Mouse (Mus musculus) G1E (cell line): ENCODE measurements around the gene Cdh13. TPM values are rescaled to one million over a fixed set of nuclear protein-coding genes. Genes with fewer than 3 reads are reported as not detected.

Source experiments
- ATAC-seq: 2 replicates; pipeline ENCODE4 v1.8.0; 2016; ENCODE audit warnings: mild to moderate bottlenecking; ENCODE audit not compliant: insufficient number of reproducible peaks, poor library complexity, low FRiP score, severe bottlenecking; ENCODE audit errors: extremely low read depth
- DNase-seq: peaks from one replicate; pipeline ENCODE4 v3.0.0; 2012; ENCODE audit warnings: low spot score
- H3K27me3 ChIP-seq: 2 replicates; pipeline ENCODE4 v1.6.1; 2012; ENCODE audit warnings: mild to moderate bottlenecking, low read length, inconsistent platforms; ENCODE audit not compliant: insufficient read depth
- H3K36me3 ChIP-seq: replicated peaks from 2 replicates; pipeline ENCODE3; 2012; ENCODE audit warnings: mild to moderate bottlenecking, inconsistent platforms
- H3K4me1 ChIP-seq: 2 replicates; pipeline ENCODE4 v1.6.1; 2012; ENCODE audit warnings: low read depth, low read length, inconsistent platforms, mixed read lengths; ENCODE audit not compliant: insufficient read depth
- H3K4me3 ChIP-seq: 2 replicates; pipeline ENCODE4 v1.5.1; 2012; ENCODE audit warnings: low read depth, mild to moderate bottlenecking, inconsistent platforms, low read length, moderate library complexity, mixed read lengths
- H3K9me3 ChIP-seq: replicated peaks from 2 replicates; pipeline ENCODE4 v1.6.1; 2012; ENCODE audit warnings: inconsistent platforms
- CTCF ChIP-seq: IDR thresholded peaks from 2 replicates; pipeline ENCODE4 v1.5.1; 2012; ENCODE audit warnings: low read depth, low read length, inconsistent platforms, mixed read lengths
- GATA1 ChIP-seq: IDR thresholded peaks from 2 replicates; pipeline ENCODE4 v1.6.1; 2012; ENCODE audit warnings: borderline replicate concordance, low read length, inconsistent platforms, mixed read lengths
- GATA2 ChIP-seq: IDR thresholded peaks from 2 replicates; pipeline ENCODE4 v1.6.1; 2012; ENCODE audit warnings: low read depth, low read length, inconsistent platforms, borderline replicate concordance
- POLR2AphosphoS5 ChIP-seq: IDR thresholded peaks from 2 replicates; pipeline ENCODE4 v1.6.1; 2012; ENCODE audit warnings: low read depth, low read length, inconsistent platforms; ENCODE audit not compliant: insufficient replicate concordance
- TAL1 ChIP-seq: conservative IDR thresholded peaks from 2 replicates; pipeline ENCODE4 v1.6.1; 2012; ENCODE audit warnings: low read depth, low read length, inconsistent platforms, mixed read lengths
- polyA plus RNA-seq: library from polyadenylated mRNA; stranded (reverse); fragments of >175 nt; gene quantifications from 2 replicates; pipeline ENCODE4 v1.2.3, GENCODE M21; 2012
- total RNA-seq, 2 experiments: library from RNA; stranded (forward) in 1 of 2; stranded (reverse) in 1 of 2; fragments of 200-1000 nt in 1 of 2; fragments of >200 nt in 1 of 2; fragmentation: Nextera tagmentation in 1 of 2; gene quantifications; 2 replicates each; pipeline ENCODE4 v1.2.3; 2014 to 2017

Cdh13 gene
- total and polyA plus RNA-seq, 3 experiments: 0.22 TPM; not detected in 2

- DNase-seq (no peak), ATAC-seq (no peak)
- H3K36me3 ChIP-seq: no peaks in the 10 kb centered on the region
- no peaks in the 10 kb centered on the region for H3K27me3 ChIP-seq
- no peak overlapping the region for H3K4me3 ChIP-seq
- no peak for TF ChIP-seq GATA1
- no peaks in the 10 kb centered on the region for H3K4me1 ChIP-seq
- H3K9me3 ChIP-seq: peaks cover 84% of the 10 kb centered on the region
Measured at GRCm38 (mm10) chr8:118850381-118850780, 566.8 kb downstream of the Cdh13 start.

DNA sequence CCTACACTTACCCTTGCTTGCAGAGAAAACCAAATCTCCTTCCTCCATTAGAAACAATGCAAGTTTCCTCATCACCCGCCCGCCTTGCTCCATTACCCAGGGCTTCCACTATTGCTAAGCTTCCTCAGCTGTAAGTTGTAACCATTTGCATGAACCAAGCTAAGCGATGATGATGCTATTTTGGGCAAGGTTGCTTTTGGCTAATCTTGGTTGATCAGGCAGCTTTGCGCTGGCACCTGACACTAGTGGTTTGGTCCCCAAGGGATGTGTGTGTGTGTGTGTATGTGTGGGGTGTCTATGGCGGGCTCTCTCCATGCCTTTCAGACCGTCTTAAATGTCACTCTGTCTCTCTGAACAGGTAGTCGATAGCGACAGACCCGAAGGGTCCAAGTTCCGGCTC lies 567.8 kb downstream of the Cdh13 start:
- no peak for DNase-seq
- TF ChIP-seq TAL1 (no peak), POLR2AphosphoS5 (no peak), GATA2 (no peak), CTCF (no peak), GATA1 (no peak)
- Histone ChIP-seq H3K4me3 (no peak overlapping the region), H3K9me3 (peaks cover 82% of the 10 kb centered on the region), H3K4me1 (no peaks in the 10 kb centered on the region), H3K27me3 (no peaks in the 10 kb centered on the region), H3K36me3 (no peaks in the 10 kb centered on the region)
- no peak for ATAC-seq

DNA sequence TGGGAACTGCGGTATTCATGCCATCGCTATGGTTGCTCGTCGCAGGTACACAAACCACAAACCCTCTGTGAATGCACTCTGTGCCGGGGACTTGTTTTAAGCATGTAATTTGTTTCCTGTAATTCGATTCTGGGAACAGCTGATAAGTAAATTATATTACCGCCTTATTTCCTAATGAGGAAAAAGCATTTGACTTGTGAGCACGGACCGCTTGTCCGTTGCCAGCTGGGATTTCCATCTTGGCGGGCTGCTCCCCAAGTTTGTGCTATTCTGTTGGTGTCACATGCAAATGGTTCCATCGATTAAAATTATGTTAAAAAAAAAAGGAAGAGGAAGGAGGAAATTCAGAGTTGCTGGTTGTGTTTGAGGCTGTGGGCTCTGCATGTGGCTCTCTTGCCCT lies 569.3 kb downstream of the Cdh13 start:
- ATAC-seq: no peak
- DNase-seq: no peak
- Histone ChIP-seq H3K4me3 (no peak overlapping the region), H3K36me3 (no peaks in the 10 kb centered on the region), H3K9me3 (peaks cover 83% of the 10 kb centered on the region), H3K27me3 (no peaks in the 10 kb centered on the region), H3K4me1 (no peaks in the 10 kb centered on the region)
- TF ChIP-seq CTCF: no peak
- no peak for TF ChIP-seq TAL1
- TF ChIP-seq POLR2AphosphoS5: no peak
- TF ChIP-seq GATA1: no peak
- TF ChIP-seq GATA2: no peak

DNA sequence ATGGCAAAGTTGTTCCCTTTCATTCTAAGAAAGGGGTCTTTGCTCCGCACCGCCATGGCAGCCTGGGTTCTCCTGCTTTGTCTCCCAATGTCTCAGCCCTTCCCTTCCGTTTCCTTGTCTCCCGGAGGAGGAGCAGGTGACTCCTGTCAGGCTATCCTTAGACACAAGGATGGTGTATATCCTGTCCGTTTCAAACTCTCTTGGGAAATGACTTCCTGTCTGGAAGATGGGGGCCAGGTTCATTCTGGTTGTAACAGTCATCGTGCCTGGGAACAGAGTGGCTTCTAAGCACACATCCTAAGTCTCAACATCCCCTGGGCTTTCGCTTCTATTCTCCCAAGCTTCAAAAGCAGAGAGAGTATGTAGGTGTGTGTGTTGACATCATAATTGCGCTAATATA lies 571.1 kb downstream of the Cdh13 start:
- H3K36me3 ChIP-seq: no peaks in the 10 kb centered on the region
- no peak for TF ChIP-seq TAL1
- TF ChIP-seq GATA1: no peak
- no peaks in the 10 kb centered on the region for H3K27me3 ChIP-seq
- ATAC-seq (no peak), DNase-seq (no peak)
- H3K4me3 ChIP-seq: no peak overlapping the region
- peaks cover 87% of the 10 kb centered on the region for H3K9me3 ChIP-seq
- H3K4me1 ChIP-seq: no peaks in the 10 kb centered on the region

DNA sequence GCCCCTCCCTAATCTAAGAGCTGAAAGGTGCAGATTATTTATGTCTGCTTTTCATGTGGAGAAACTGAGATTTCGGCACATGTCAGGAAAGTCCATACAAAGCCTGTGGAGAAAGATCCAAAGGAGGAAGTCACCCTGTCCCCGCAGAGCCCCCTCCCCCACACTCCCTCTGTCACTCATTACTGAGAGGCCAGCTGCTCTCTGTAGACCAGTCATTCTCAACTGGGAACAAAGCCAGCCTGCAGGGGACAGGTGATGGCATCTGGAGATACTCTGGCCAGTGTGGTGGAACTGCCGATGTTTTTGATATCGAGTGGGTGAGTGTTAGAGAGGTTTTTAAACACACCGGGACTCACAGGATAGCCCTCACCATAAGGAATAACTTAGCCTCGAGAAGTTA lies 582.8 kb downstream of the Cdh13 start:
- DNase-seq (no peak), ATAC-seq (no peak)
- Histone ChIP-seq H3K4me1 (no peaks in the 10 kb centered on the region), H3K9me3 (peaks cover 87% of the 10 kb centered on the region), H3K36me3 (no peaks in the 10 kb centered on the region), H3K4me3 (no peak overlapping the region), H3K27me3 (no peaks in the 10 kb centered on the region)
- TF ChIP-seq GATA2 (no peak), POLR2AphosphoS5 (no peak), TAL1 (no peak), CTCF (no peak), GATA1 (no peak)

DNA sequence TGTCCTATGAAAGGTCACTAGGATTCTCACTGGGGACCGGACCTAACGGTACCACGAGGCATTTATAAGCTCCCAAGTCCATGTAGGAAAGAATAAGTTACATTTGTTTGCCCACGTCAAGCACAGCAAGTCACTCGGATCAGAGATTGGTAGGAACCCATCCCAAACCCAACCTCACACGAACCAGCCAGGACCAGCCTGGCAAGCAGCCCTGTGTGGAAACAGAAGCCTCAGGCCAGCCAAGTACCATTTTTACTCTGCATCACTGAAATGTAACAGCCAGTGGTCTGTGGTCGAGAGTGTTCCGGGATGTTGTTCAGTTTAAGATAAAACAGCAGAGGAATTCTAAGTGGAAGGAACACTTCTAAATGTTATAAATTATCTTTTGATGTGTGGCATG lies 587.2 kb downstream of the Cdh13 start:
- ATAC-seq (no peak), DNase-seq (no peak)
- H3K27me3 ChIP-seq: no peaks in the 10 kb centered on the region
- H3K4me3 ChIP-seq: no peak overlapping the region
- H3K9me3 ChIP-seq: peaks cover 85% of the 10 kb centered on the region
- H3K4me1 ChIP-seq: no peaks in the 10 kb centered on the region
- TF ChIP-seq CTCF: no peak
- no peak for TF ChIP-seq POLR2AphosphoS5
- no peak for TF ChIP-seq GATA1
- no peak for TF ChIP-seq GATA2
- no peak for TF ChIP-seq TAL1
- H3K36me3 ChIP-seq: no peaks in the 10 kb centered on the region

- no peak for ATAC-seq
- no peak for DNase-seq
Measured at GRCm38 (mm10) chr8:118879939-118880825, 596.6 kb downstream of the Cdh13 start.

More at GRCm38 (mm10) chr8:118879939-118880825, 596.6 kb downstream of the Cdh13 start:
- no peak overlapping the region for H3K4me3 ChIP-seq
- H3K4me1 ChIP-seq: no peaks in the 10 kb centered on the region
- TF ChIP-seq GATA1 (no peak), CTCF (no peak), GATA2 (no peak), TAL1 (no peak)
- H3K9me3 ChIP-seq: peaks cover 78% of the 10 kb centered on the region
- H3K36me3 ChIP-seq: no peaks in the 10 kb centered on the region
- H3K27me3 ChIP-seq: no peaks in the 10 kb centered on the region
